Mouse (Mus musculus) cortical plate, adult 2 months (tissue): Measurements from ENCODE around the gene Strn4. TPM values are rescaled to one million over a fixed set of nuclear protein-coding genes. Genes with fewer than 3 reads are reported as not detected.
A peak's percentile ranks its signal among the peaks of the same experiment; 100 is the strongest.

Source experiments
- H3K27ac ChIP-seq: fragments of 200-500 bp; 2 replicates; pipeline ENCODE4 v1.5.1; 2012; ENCODE audit warnings: low read length, control low read depth, inconsistent platforms; ENCODE audit not compliant: insufficient read depth
- H3K4me1 ChIP-seq: fragments of 200-500 bp; 2 replicates; pipeline ENCODE4 v1.6.1; 2011; ENCODE audit warnings: low read length; ENCODE audit not compliant: control insufficient read depth, insufficient read depth
- H3K4me3 ChIP-seq: fragments of 200-500 bp; 2 replicates; pipeline ENCODE4 v1.5.1; 2011; ENCODE audit warnings: mild to moderate bottlenecking, low read length, control low read depth; ENCODE audit not compliant: insufficient read depth
- CTCF ChIP-seq: fragments of 200-500 bp; IDR thresholded peaks from 2 replicates; pipeline ENCODE4 v1.5.1; 2011; ENCODE audit warnings: mild to moderate bottlenecking, control low read depth, low read length; ENCODE audit not compliant: insufficient read depth; ENCODE audit errors: extremely low read depth
- POLR2A ChIP-seq: fragments of 200-500 bp; IDR thresholded peaks from 2 replicates; pipeline ENCODE4 v1.6.1; 2011; ENCODE audit warnings: mild to moderate bottlenecking, low read length, control low read depth; ENCODE audit not compliant: insufficient read depth; ENCODE audit errors: extremely low read depth
- polyA plus RNA-seq: library from polyadenylated mRNA; depleted of rRNA; stranded (reverse); fragments of >200 nt; gene quantifications from 2 replicates; pipeline ENCODE4 v1.2.3, GENCODE M21; 2012

Strn4 gene
- polyA plus RNA-seq, 1 experiment, result 291 TPM

- TF ChIP-seq CTCF, result no peak
- no peak for TF ChIP-seq POLR2A
- no peak overlapping the region for H3K27ac ChIP-seq
- H3K4me3 ChIP-seq, result no peak overlapping the region
- 0 out of 2 replicates have a peak, but pooled peaks cover 2% of the 10 kb centered on the region for H3K4me1 ChIP-seq
These were observed 24.4 kb downstream of the Strn4 start for GRCm38 (mm10) chr7:16840109-16840491.

GRCm38 (mm10) chr7:16841078-16841477, 25.4 kb downstream of the Strn4 start:
- Histone ChIP-seq H3K4me3 (no peak overlapping the region), H3K27ac (no peak overlapping the region), H3K4me1 (0 out of 2 replicates have a peak, but pooled peaks cover 2% of the 10 kb centered on the region)
- TF ChIP-seq CTCF (no peak), POLR2A (no peak)

GRCm38 (mm10) chr7:16841561-16842560, 26.2 kb downstream of the Strn4 start:
- 0 out of 2 replicates have a peak, but pooled peaks cover 2% of the 10 kb centered on the region for H3K4me1 ChIP-seq
- peak overlapping the region; percentile 48; the same call in 1 of the 2 replicates for H3K4me3 ChIP-seq
- TF ChIP-seq CTCF (no peak), POLR2A (no peak)
- no peak overlapping the region for H3K27ac ChIP-seq

- Histone ChIP-seq H3K4me3 (peak within 1 kb of the TSS; percentile 48), H3K27ac (peak within 1 kb of the TSS; percentile 87), H3K4me1 (0 out of 2 replicates have a peak, but pooled peaks cover 2% of the 10 kb centered on the region)
- TF ChIP-seq POLR2A (peak; percentile 48; the same call in 1 of the 2 replicates), CTCF (no peak)
These were observed 27.0 kb downstream of the Strn4 start, which contains the start of gene Prkd2 for GRCm38 (mm10) chr7:16842645-16843063. Gene Prkd2 (plus strand): TSS chr7:16842902.

- peak overlapping the region; percentile 87 for H3K27ac ChIP-seq
- peak overlapping the region; percentile 48 for H3K4me3 ChIP-seq
- H3K4me1 ChIP-seq, result 0 out of 2 replicates have a peak, but pooled peaks cover 2% of the 10 kb centered on the region
- no peak for TF ChIP-seq CTCF
- no peak for TF ChIP-seq POLR2A
These were observed 27.9 kb downstream of the Strn4 start for GRCm38 (mm10) chr7:16843441-16844171.

GRCm38 (mm10) chr7:16844696-16845071, 29.0 kb downstream of the Strn4 start:
- no peak for TF ChIP-seq POLR2A
- TF ChIP-seq CTCF, result no peak
- H3K4me1 ChIP-seq, result 0 out of 2 replicates have a peak, but pooled peaks cover 2% of the 10 kb centered on the region
- 0 out of 2 replicates have a peak overlapping the region, but pooled peaks have one; percentile 19 for H3K4me3 ChIP-seq
- H3K27ac ChIP-seq, result peak overlapping the region; percentile 4

- H3K4me1 ChIP-seq, result 0 out of 2 replicates have a peak, but pooled peaks cover 2% of the 10 kb centered on the region
- peak overlapping the region; percentile 19; the same call in 1 of the 2 replicates for H3K4me3 ChIP-seq
- TF ChIP-seq CTCF (no peak), POLR2A (no peak)
- H3K27ac ChIP-seq, result peak overlapping the region; percentile 4
These were observed 29.6 kb downstream of the Strn4 start for GRCm38 (mm10) chr7:16845072-16845819.

GRCm38 (mm10) chr7:16845820-16846167, 30.1 kb downstream of the Strn4 start:
- no peak overlapping the region for H3K4me3 ChIP-seq
- TF ChIP-seq CTCF (no peak), POLR2A (no peak)
- 0 out of 2 replicates have a peak, but pooled peaks cover 2% of the 10 kb centered on the region for H3K4me1 ChIP-seq
- no peak overlapping the region for H3K27ac ChIP-seq
